Mouse (Mus musculus) heart, embryonic 15.5 days (tissue): ENCODE measurements around the gene Krt15. TPM values are rescaled to one million over a fixed set of nuclear protein-coding genes. Genes with fewer than 3 reads are reported as not detected.

Experiments used
- ATAC-seq: fragments of 200-750 bp; cut with Nextera tagmentation; replicated peaks from 2 replicates; pipeline ENCODE4 v1.8.0; 2017; ENCODE audit warnings: low read depth, moderate TSS enrichment; ENCODE audit not compliant: insufficient number of reproducible peaks, insufficient read depth, low FRiP score
- H3K27ac ChIP-seq: fragments of 300-500 bp; sonication (generic); 2 replicates; pipeline ENCODE4 v1.5.1; 2015; ENCODE audit warnings: mild to moderate bottlenecking, inconsistent platforms
- H3K27me3 ChIP-seq: fragments of 300-500 bp; sonication (generic); 2 replicates; pipeline ENCODE4 v1.6.1; 2015; ENCODE audit warnings: inconsistent platforms
- H3K36me3 ChIP-seq: fragments of 300-500 bp; sonication (generic); 2 replicates; pipeline ENCODE4 v1.6.1; 2015; ENCODE audit warnings: mild to moderate bottlenecking, inconsistent platforms
- H3K4me1 ChIP-seq: fragments of 300-500 bp; sonication (generic); replicated peaks from 2 replicates; pipeline ENCODE4 v1.6.1; 2015; ENCODE audit warnings: inconsistent platforms
- H3K4me2 ChIP-seq: fragments of 300-500 bp; sonication (generic); 2 replicates; pipeline ENCODE4 v1.6.1; 2015; ENCODE audit warnings: inconsistent platforms, mild to moderate bottlenecking, moderate library complexity
- H3K4me3 ChIP-seq: fragments of 300-500 bp; sonication (generic); 2 replicates; pipeline ENCODE4 v1.5.1; 2015; ENCODE audit warnings: mild to moderate bottlenecking, inconsistent platforms
- H3K9ac ChIP-seq: fragments of 300-500 bp; sonication (generic); 2 replicates; pipeline ENCODE4 v1.6.1; 2015; ENCODE audit warnings: mild to moderate bottlenecking, inconsistent platforms
- H3K9me3 ChIP-seq: fragments of 300-500 bp; sonication (generic); replicated peaks from 2 replicates; pipeline ENCODE4 v1.6.1; 2016; ENCODE audit warnings: inconsistent platforms
- WGBS: fragments of 180-500 bp; shearing (Covaris S2); methylation state at CpG from one replicate; pipeline ENCODE4 v1.1.7; 2015; ENCODE audit warnings: mixed read lengths; 5-methylcytosine and 5-hydroxymethylcytosine counted together
- polyA plus RNA-seq: library from polyadenylated mRNA; unstranded; fragments of >200 nt; fragmentation: Nextera tagmentation; extraction: Ambion mirVana; gene quantifications from 2 replicates; pipeline ENCODE4 v1.2.1, GENCODE M21; 2015

Gene Krt15
- polyA plus RNA-seq, result 4.2 and 20.2 TPM in 2 replicates

DNA sequence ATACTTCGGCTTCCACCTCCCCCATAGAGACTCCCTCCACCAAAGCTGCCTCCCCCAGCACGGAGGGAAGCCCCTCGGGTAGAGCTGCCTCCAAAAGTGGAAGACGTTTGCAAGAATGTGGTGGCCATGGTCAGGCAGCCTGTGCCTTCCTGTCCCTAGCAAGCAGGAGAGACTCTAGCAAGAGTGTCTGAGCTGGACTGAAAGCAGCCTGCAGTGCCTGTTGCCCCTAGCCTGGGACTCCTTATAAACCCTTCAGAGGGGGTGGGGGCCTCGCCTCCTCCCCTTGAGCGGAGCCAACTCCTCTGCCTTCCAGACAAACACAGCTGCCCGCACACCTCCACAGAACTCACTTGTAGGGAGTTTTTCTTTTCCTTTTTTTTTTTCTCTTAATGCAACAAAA is at the start of gene Krt15:
Krt15 (minus strand) TSS at position 198 of the 400 bp plus-strand sequence.
- no peaks in the 10 kb centered on the region for H3K9me3 ChIP-seq
- WGBS, result 54% methylated on average over 7 of the region's 7 CpGs
- H3K27ac ChIP-seq, result no peak within 1 kb of the TSS
- H3K27me3 ChIP-seq, result peaks cover 28% of the 10 kb centered on the region
- no peak within 1 kb of the TSS for H3K9ac ChIP-seq
- no peak for ATAC-seq
- no peak within 1 kb of the TSS for H3K4me3 ChIP-seq
- no peak within 1 kb of the TSS for H3K4me2 ChIP-seq
- H3K36me3 ChIP-seq, result no peaks in the 10 kb centered on the region
- H3K4me1 ChIP-seq, result 0 out of 2 replicates have a peak, but pooled peaks cover 3% of the 10 kb centered on the region

DNA sequence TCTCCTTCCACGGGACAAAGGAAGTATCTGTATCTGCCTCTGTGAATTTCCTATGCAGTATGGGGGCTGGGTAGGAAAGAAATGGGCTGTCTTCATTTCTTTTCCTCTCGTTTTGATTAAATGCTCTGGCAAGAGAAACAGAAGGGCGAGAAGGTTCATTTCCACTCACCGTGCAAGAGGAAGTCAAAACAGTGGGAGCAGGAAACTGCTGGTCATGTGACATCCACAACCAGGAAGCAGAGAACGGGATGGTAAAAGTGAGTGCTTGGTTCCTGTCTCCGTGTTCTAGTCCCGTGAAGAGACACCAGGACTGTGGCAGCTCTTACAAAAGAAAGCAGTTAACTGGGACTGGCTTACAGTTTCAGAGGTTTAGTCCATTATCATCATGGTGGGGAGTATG is 46.0 kb upstream of the Krt15 start:
- Histone ChIP-seq H3K36me3 (no peaks in the 10 kb centered on the region), H3K27me3 (no peaks in the 10 kb centered on the region), H3K27ac (no peak overlapping the region), H3K4me2 (no peak overlapping the region), H3K4me3 (no peak overlapping the region), H3K9ac (no peak overlapping the region), H3K9me3 (0 out of 2 replicates have a peak, but pooled peaks cover 2% of the 10 kb centered on the region), H3K4me1 (no peaks in the 10 kb centered on the region)
- ATAC-seq, result no peak
- 57% methylated on average over 7 of the region's 7 CpGs for WGBS

DNA sequence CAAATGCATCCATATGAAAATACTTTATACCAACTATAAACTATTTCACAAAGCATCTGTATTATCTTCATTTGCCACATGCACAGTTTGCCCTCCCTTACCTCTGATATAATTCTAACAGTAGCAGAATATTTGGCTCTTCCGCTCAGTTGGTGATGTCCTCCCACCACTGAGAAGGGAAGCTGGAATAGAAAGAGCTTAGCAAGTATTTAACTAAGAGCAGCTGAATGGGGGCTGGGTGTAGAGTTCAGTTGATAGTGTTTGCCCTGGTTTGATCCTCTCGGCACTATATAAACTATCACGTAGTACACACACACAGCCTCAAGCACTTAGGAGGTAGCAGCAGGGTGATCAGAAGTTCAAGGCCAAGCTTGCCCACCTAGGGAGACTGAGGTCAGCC is 43.5 kb upstream of the Krt15 start:
- Histone ChIP-seq H3K9ac (no peak overlapping the region), H3K27me3 (no peaks in the 10 kb centered on the region), H3K4me3 (no peak overlapping the region), H3K36me3 (no peaks in the 10 kb centered on the region), H3K9me3 (0 out of 2 replicates have a peak, but pooled peaks cover 2% of the 10 kb centered on the region), H3K4me1 (no peaks in the 10 kb centered on the region), H3K27ac (no peak overlapping the region), H3K4me2 (no peak overlapping the region)
- no peak for ATAC-seq
- 59% methylated on average over 3 of the region's 3 CpGs for WGBS

DNA sequence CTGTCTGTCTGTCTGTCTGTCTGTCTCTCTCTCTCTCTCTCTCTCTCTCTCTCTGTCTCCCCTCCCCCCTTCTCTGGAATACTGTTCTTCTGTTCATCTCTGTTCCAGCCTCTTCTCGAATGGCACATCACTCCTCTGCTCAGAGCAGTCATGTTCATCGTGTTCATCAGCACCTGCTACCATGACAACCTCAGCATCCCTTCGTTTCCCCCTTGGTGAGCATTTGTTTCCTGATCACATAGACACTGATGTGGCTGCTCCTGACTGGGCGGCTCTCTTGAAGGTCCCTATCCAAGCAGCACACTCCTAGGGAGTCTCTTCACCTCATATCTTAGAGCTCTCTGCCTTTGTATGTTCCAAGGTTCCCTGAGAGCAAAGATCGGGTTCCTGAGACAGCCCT is 42.6 kb upstream of the Krt15 start:
- Histone ChIP-seq H3K4me1 (no peaks in the 10 kb centered on the region), H3K9ac (no peak overlapping the region), H3K27ac (no peak overlapping the region), H3K36me3 (no peaks in the 10 kb centered on the region), H3K4me2 (no peak overlapping the region), H3K9me3 (0 out of 2 replicates have a peak, but pooled peaks cover 2% of the 10 kb centered on the region), H3K27me3 (no peaks in the 10 kb centered on the region), H3K4me3 (no peak overlapping the region)
- ATAC-seq, result no peak
- WGBS, result 66% methylated on average over 5 of the region's 5 CpGs

DNA sequence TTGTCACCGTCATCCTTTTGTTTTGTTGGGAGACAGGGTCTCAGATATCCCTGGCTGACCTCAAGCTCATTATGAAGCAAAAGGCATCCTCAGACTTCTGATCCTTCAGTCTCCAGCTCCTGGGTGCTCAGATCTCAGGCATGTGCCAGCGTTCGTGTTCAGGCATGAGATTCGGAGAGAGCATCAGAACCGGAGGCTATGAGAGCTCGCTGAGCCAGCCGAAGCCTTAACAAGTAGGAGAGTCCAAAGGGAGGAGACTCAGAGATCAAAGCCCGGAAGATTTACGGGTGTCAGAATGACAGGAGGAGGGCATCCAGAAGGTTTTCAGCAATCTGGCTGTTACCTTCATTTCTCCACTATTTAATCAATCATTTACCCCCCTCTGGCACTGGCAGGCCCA is 41.1 kb upstream of the Krt15 start:
- H3K9me3 ChIP-seq, result 0 out of 2 replicates have a peak, but pooled peaks cover under 1% of the 10 kb centered on the region
- no peak overlapping the region for H3K4me3 ChIP-seq
- H3K9ac ChIP-seq, result no peak overlapping the region
- no peak for ATAC-seq
- 68% methylated on average over 9 of the region's 9 CpGs for WGBS
- no peaks in the 10 kb centered on the region for H3K36me3 ChIP-seq
- H3K27ac ChIP-seq, result no peak overlapping the region
- no peak overlapping the region for H3K4me2 ChIP-seq
- no peaks in the 10 kb centered on the region for H3K27me3 ChIP-seq
- H3K4me1 ChIP-seq, result no peaks in the 10 kb centered on the region

DNA sequence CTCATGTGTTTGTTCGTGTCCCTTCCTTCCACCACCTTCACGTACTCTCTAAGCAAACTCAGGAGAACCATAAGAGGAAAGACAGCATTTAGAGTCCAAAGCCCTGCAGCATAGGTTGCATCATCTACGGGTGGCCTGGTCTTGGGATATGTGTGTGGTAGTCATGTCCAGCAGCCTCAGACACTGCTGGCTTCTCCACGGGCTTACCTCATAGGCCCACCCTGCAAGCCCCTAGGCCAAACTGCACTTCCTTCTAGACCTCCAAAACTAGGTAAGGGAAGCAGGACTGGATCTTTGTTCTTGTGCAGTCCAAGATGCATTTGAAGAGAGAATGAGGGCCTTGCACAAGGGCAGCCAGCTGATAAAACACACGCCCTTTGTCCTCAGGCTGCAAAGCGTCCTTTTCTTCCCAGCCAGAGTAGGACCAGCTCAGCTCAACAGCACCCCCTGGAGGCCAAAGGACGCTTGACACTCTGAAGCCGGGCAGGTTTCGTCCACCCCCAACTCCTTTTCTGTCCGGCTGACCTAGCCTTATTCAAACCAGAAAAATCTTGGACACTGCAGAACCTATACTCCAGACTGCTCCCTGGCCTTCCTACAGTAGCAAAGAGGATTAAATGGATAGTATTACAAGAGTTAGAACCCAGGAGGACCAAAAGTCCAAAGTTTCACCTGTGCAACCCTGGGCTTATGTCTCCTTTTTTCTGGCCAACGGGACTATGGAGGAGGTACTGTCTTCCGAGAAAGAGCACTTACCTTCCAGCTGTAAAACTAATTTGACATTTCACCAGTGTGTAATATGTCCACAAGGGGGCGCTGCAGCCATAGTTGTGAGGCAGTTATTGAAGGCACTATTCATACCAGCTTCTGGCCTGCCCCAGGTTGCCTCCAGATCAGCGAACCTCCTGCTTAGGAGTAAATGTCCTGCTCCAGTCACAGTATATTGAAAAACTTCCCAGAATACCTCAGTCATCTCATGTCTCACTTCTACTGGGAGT is 33.3 kb upstream of the Krt15 start:
- ATAC-seq, result no peak
- Histone ChIP-seq H3K36me3 (no peaks in the 10 kb centered on the region), H3K4me3 (no peak overlapping the region), H3K27ac (peak overlapping the region; percentile 34; the same call in 1 of the 2 replicates), H3K4me2 (peak overlapping the region; percentile 30; the same call in 1 of the 2 replicates), H3K9me3 (no peaks in the 10 kb centered on the region), H3K9ac (no peak overlapping the region), H3K4me1 (peaks cover 17% of the 10 kb centered on the region), H3K27me3 (no peaks in the 10 kb centered on the region)
- WGBS, result 25% methylated on average over 14 of the region's 14 CpGs

DNA sequence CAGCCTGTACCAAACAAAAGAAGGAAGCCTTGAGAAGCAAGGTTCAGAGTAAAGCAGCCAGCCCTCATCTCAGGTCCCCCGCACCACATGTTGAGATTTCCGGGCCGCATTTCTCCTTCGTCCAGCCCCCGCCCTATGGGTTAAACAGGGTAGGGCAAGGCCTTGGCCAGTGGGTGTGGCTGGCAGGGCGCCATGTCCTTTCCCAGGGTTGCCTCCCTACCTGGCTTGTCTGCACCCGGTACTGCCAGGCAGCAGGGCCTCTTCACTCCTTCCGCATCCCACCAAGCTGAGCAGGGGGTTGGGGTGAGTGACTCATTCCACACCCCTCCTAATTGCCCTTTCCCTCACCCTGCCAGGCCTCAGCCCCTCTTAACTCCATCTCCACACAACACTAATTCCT is 32.3 kb upstream of the Krt15 start:
- Histone ChIP-seq H3K36me3 (no peaks in the 10 kb centered on the region), H3K9me3 (no peaks in the 10 kb centered on the region), H3K4me2 (no peak overlapping the region), H3K27me3 (no peaks in the 10 kb centered on the region), H3K27ac (0 out of 2 replicates have a peak overlapping the region, but pooled peaks have one; percentile 16), H3K9ac (no peak overlapping the region), H3K4me3 (no peak overlapping the region), H3K4me1 (peaks cover 17% of the 10 kb centered on the region)
- 47% methylated on average over 8 of the region's 8 CpGs for WGBS
- ATAC-seq, result peak; percentile 36; the same call in 1 of the 2 replicates

DNA sequence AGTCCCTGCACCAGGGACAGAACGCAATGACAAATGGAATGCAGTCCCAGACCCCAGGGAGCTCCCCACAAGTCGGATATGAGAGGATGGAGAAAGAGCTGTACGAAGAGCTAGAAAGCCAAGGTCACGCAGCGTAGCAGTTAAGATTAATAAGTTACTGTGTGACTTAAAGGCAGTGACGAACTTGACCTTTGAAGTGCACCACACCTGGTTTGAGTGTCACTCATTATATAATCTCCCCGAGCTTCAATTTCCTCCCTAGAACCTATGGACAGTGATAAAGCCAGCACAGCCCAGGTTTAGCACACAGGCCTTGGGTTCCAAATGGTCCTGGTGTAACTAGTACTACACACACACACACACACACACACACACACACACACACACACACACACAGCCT is 28.7 kb upstream of the Krt15 start:
- Histone ChIP-seq H3K9me3 (no peaks in the 10 kb centered on the region), H3K27ac (no peak overlapping the region), H3K4me2 (no peak overlapping the region), H3K9ac (no peak overlapping the region), H3K27me3 (no peaks in the 10 kb centered on the region), H3K36me3 (no peaks in the 10 kb centered on the region), H3K4me3 (no peak overlapping the region), H3K4me1 (peaks cover 16% of the 10 kb centered on the region)
- ATAC-seq, result no peak
- 56% methylated on average over 7 of the region's 7 CpGs for WGBS

DNA sequence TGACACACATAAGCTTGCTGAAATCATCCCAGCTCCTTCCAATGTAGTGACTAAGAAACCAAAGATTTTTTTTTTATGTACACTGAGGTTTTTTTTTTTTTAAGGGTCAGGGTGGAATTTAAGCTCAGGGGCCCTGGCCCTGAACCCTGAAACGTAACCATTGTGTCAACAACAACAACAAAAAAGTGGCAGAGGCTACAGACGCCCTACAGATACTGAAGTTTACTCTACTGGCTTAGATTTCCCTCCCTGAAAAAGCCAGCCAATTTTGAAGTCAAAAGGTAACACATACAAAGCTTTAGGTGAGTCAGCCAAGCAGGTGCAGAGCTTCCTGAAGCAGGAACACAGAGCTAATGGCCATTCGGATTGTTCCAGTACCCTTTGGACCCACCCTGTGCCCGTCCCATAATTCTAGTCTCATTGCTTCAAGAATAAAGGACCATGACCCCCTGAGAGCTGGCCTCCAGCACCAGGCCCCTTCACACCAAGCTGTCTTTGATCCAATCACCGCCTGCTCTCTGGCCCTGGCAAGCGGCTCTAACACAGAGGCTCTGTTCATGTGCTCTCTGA is 22.3 kb upstream of the Krt15 start:
- Histone ChIP-seq H3K27ac (no peak overlapping the region), H3K27me3 (no peaks in the 10 kb centered on the region), H3K4me1 (no peaks in the 10 kb centered on the region), H3K4me3 (no peak overlapping the region), H3K4me2 (no peak overlapping the region), H3K36me3 (no peaks in the 10 kb centered on the region), H3K9ac (no peak overlapping the region), H3K9me3 (no peaks in the 10 kb centered on the region)
- ATAC-seq, result no peak
- WGBS, result 68% methylated on average over 6 of the region's 6 CpGs

DNA sequence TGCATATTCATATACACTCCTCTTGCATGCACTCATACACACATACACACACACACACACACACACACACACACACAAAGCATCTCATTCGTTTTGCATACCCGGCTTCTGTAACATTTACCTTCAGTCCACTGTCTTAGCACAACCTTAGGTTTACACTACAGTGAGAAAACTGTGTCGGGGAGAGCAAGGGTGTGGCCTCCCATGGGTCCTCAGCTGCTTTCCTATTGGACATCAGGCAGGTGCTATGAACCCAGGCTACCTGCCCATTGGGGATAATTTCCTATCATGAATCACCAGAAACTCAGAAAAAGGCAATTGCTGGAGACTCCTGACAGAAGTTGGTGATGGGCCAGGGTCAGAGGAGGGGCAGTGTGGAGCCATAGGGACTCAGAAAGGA is 21.6 kb upstream of the Krt15 start:
- Histone ChIP-seq H3K36me3 (no peaks in the 10 kb centered on the region), H3K4me2 (no peak overlapping the region), H3K4me3 (no peak overlapping the region), H3K9me3 (no peaks in the 10 kb centered on the region), H3K4me1 (no peaks in the 10 kb centered on the region), H3K27me3 (no peaks in the 10 kb centered on the region), H3K27ac (no peak overlapping the region), H3K9ac (no peak overlapping the region)
- no peak for ATAC-seq
- WGBS, result 76% methylated on average over 3 of the region's 3 CpGs

DNA sequence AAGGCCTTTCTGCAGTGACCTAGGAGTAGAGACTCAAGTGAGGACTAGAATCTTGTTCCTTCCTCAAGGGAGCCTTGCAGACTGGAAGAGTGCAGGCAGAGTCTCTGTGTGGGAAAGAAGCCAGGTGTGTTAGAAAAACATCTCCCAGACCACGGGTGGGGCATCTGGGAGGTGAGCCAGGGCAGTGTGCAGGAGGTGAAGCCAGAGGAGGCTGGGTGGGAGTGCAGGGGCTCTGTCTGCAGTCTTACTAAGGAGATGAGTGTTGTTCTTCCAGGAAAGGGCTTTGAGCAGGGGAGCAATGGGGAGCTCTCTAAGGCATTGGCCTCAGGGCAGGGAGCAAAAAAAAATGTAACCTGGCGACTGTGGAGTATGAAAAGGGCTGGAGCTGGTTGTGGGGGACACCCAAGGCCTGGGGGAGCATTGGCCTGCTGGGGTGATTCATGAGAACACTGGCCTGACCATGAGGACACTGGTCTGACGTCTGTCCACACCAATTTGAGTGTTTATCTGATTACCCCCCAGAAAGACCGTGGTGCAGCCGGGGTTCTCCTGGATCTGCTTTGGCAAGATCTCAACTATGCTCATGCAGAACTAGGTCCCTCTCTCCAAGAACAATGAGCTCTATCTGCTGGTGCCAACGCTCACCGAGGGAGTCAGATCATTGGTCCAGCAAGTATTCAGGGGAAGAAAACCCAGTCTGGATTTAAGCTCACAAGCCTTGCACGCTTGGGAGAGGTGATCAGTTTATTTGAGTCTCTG is 19.9 kb upstream of the Krt15 start:
- 42% methylated on average over 8 of the region's 8 CpGs for WGBS
- no peak overlapping the region for H3K9ac ChIP-seq
- H3K36me3 ChIP-seq, result no peaks in the 10 kb centered on the region
- no peak overlapping the region for H3K4me2 ChIP-seq
- H3K4me1 ChIP-seq, result no peaks in the 10 kb centered on the region
- no peak overlapping the region for H3K27ac ChIP-seq
- no peaks in the 10 kb centered on the region for H3K27me3 ChIP-seq
- ATAC-seq, result no peak
- no peak overlapping the region for H3K4me3 ChIP-seq
- no peaks in the 10 kb centered on the region for H3K9me3 ChIP-seq
